Mouse (Mus musculus) thymus, adult 2 months (tissue): ENCODE results near the gene Snx15.

Experiments
- CTCF ChIP-seq: fragments of 200-500 bp; IDR thresholded peaks from 2 replicates; pipeline ENCODE4 v1.5.1; 2012; ENCODE audit warnings: mild to moderate bottlenecking, control low read depth, low read length, moderate library complexity, borderline replicate concordance; ENCODE audit not compliant: control insufficient read depth, poor library complexity, insufficient read depth; ENCODE audit errors: extremely low read depth
- POLR2A ChIP-seq: fragments of 200-500 bp; IDR thresholded peaks from 2 replicates; pipeline ENCODE4 v1.6.1; 2012; ENCODE audit warnings: mild to moderate bottlenecking, low read length, control low read depth, moderate library complexity; ENCODE audit not compliant: control insufficient read depth, poor library complexity, insufficient read depth; ENCODE audit errors: extremely low read depth

DNA sequence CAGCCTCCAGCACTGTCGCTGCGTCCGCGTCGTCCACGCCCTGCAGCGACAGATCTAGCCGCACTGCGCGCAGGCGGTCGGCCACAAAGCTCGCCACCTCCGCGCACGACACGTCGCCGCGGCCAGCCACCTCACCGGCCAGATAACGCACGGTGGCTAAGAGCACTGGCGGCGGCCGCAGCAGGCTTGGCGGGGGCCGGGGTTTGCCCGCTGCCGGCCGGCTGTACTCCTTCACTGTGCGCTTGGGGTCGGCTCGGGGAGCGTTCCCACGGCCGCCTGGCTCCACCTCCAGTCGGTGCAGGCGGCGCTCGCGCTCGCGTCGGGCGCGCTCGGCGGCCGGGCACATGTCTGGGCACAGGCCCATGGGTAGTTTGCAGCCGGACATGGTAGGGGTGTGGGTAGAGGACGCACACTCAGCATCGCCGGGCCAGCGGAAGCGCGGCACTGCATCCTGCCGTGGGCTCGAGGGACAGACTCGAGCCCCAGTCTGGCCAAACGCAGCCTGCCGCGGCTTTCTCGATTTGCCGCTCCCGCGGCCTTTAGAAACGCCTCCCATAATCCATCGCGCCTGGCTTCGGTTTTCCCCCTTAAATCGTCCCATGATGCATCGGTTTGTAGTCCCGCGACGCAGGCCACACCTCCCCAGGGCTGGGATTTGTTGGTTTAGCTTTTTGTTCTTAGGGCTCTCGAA lies 10.0 kb downstream of the Snx15 start, which contains the start of gene Sac3d1:
- TF ChIP-seq CTCF (peak; percentile 62; the same call in 1 of the 2 replicates), POLR2A (peak; percentile 39; the same call in 1 of the 2 replicates)
